Mouse (Mus musculus): ENCODE measurements around the gene Lrfn5. TPM values are rescaled to one million over a fixed set of nuclear protein-coding genes. Genes with fewer than 3 reads are reported as not detected.

Lrfn5 gene
- polyA plus RNA-seq, 1 experiment from 2014 or later = 81.4 TPM

DNA sequence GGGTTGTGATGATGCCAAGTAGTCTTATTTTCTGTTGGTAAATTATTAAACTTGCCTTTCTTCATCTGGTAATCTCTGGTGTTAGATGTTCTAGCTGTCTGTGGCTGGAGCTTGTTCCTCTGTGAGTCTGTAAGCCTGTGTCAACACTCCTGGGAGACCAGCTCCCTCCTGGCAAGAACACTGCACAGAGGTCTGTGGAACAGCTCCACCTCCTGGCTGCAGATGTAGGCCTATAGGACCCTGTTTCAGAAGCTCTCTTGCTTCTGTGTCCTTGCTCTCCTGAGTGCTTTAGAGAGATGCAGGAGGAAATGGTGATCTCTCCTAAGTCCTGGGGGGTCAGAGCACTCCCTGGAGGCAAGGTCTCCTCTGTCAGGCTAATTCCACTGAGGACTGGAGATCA lies 200.2 kb downstream of the Lrfn5 start:
- Histone ChIP-seq H3K27ac (no peak overlapping the region), H3K36me3 (replicated peaks) (no peaks in the 10 kb centered on the region), H3K9ac (no peak overlapping the region), H3K4me2 (no peak overlapping the region), H3K9me3 (no peaks in the 10 kb centered on the region), H3K27me3 (replicated peaks) (no peaks in the 10 kb centered on the region), H3K4me3 (no peak overlapping the region), H3K4me1 (no peaks in the 10 kb centered on the region)
- ATAC-seq (replicated peaks) = no peak

DNA sequence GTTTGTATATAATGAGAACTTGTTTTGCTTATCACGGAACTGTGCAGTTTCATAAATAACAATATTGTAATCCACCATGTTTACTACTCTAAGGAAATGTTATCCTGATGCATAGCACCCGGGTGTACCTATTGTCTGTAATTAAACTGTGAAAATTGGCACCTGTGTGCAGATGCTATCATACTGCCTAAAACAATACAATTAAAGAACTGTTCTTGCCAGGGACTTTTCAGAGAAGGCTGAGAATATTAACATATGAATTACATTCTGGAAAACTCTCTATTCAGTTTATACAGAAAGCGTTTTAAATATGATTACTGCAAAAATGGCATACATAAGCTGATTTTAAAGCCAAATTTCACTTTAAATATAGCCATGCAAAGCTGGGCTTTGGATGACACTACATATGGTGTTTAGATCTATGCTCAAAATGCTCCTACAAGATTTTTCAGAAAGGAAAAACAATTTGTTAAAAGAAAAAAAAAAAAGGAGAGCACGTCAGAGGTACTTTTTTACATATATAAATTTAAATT lies 284.2 kb downstream of the Lrfn5 start:
- ATAC-seq (replicated peaks) = no peak
- Histone ChIP-seq H3K4me2 (no peak overlapping the region), H3K4me1 (no peaks in the 10 kb centered on the region), H3K27me3 (replicated peaks) (no peaks in the 10 kb centered on the region), H3K36me3 (replicated peaks) (no peaks in the 10 kb centered on the region), H3K9me3 (no peaks in the 10 kb centered on the region), H3K9ac (no peak overlapping the region), H3K27ac (no peak overlapping the region), H3K4me3 (no peak overlapping the region)
- WGBS = 67% methylated on average over 4 of the region's 4 CpGs

DNA sequence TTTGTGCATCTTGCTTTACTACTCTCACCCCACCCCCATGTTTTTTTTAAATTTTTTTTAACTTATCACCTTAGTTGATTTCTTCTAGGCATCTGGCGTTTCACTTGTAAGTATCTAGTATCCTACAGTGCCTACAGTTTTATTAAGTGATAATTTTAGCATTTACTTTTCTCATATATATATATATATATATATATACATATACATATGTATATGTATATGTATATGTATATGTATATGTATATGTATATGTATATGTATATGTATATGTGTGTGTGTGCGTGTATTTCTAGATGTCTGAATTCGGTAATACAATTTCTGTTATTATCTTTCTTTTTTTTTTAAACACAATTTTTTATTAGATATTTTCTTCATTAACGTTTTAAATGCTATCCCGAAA lies 300.7 kb downstream of the Lrfn5 start:
- Histone ChIP-seq H3K9ac (no peak overlapping the region), H3K36me3 (replicated peaks) (no peaks in the 10 kb centered on the region), H3K27ac (no peak overlapping the region), H3K4me1 (no peaks in the 10 kb centered on the region), H3K27me3 (replicated peaks) (no peaks in the 10 kb centered on the region), H3K4me2 (no peak overlapping the region), H3K4me3 (no peak overlapping the region), H3K9me3 (no peaks in the 10 kb centered on the region)
- WGBS = 93% methylated on average over 5 of the region's 5 CpGs
- ATAC-seq (replicated peaks) = no peak

DNA sequence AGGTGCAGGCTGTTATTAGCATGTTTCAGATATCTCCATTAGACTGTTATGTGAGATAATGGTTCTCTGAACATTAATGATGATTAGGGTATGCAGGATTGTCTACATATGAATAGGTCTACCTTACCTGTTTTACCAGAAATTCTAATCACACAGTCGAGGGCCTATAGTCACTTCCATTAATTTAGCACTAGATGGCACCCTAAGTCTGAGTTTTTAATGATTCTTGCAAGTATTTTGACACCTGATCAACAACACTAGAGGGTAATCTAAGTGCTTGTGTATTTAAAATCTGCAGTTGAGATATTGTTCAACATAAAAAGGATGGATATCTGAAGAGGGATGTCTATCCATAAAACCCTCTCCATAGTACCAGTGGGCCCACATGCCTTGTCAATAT lies 303.4 kb downstream of the Lrfn5 start:
- 10% methylated on average over 1 of the region's 1 CpGs for WGBS
- Histone ChIP-seq H3K27ac (no peak overlapping the region), H3K36me3 (replicated peaks) (no peaks in the 10 kb centered on the region), H3K4me2 (no peak overlapping the region), H3K27me3 (replicated peaks) (no peaks in the 10 kb centered on the region), H3K4me1 (no peaks in the 10 kb centered on the region), H3K9ac (no peak overlapping the region), H3K9me3 (no peaks in the 10 kb centered on the region), H3K4me3 (no peak overlapping the region)
- no peak for ATAC-seq (replicated peaks)

DNA sequence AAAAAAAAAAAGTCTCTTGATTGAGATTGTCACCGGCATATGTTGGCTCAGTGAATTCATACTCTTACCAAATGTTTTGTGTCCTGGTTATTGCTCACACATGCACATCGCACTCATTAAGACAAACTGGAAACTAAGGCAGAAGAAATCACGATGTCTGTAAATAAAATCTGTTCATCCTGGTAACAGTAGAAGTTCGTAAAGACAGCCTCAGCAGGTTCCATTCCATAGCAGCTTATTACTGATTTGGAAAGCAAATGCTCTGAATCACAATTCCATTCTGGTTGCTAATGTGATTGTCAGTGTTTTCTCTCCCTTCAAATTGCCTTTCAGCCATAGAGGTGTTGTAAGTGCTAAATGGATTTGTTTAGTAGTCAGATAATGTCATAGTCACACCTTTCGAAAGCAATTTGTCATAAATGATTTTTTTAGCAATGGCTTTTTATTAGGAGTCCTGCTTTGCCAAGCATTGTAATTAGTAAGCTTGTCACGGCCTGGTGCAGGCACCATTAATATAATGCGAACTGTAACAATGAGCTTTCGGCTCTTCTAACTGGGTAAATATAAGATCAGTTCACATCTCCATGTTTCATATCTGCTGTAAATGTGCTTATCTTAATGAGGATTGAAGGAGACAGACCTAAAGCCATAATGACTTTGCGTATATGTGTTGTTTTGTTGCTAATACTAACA lies 319.8 kb downstream of the Lrfn5 start:
- ATAC-seq (replicated peaks) = peak; percentile 62
- Histone ChIP-seq H3K36me3 (replicated peaks) (no peaks in the 10 kb centered on the region), H3K4me2 (no peak overlapping the region), H3K4me3 (no peak overlapping the region), H3K4me1 (no peaks in the 10 kb centered on the region), H3K27me3 (replicated peaks) (no peaks in the 10 kb centered on the region), H3K9me3 (no peaks in the 10 kb centered on the region), H3K9ac (no peak overlapping the region), H3K27ac (no peak overlapping the region)
- WGBS = 66% methylated on average over 9 of the region's 9 CpGs

DNA sequence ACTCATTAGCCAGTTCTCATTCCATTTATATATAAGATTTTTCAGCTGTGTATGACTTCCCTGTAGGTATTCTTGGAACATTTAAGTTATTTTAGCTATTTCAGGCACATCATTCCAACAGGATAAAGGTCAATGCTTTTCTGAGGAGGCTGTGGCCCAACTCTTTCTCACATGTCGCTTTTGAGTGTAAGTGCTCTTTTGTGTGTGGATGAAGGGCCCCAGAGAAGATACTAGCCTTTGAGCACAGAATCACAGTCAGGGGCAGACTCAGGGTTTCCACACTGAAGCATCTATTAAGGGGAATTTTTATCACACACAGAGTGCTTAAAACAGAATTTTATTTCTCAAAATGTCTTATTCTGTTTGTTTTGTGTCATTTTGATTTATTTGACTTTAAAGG lies 331.2 kb downstream of the Lrfn5 start:
- 0 out of 2 replicates have a peak, but pooled peaks have one; percentile 65 for ATAC-seq (replicated peaks)
- H3K4me3 ChIP-seq = no peak overlapping the region
- no peaks in the 10 kb centered on the region for H3K36me3 ChIP-seq (replicated peaks)
- H3K4me1 ChIP-seq = no peaks in the 10 kb centered on the region
- H3K9ac ChIP-seq = no peak overlapping the region
- whole genome bisulfite sequencing = 41% methylated on average over 1 of the region's 1 CpGs
- no peak overlapping the region for H3K4me2 ChIP-seq
- H3K27me3 ChIP-seq (replicated peaks) = no peaks in the 10 kb centered on the region
- H3K27ac ChIP-seq = no peak overlapping the region
- H3K9me3 ChIP-seq = no peaks in the 10 kb centered on the region
